Mouse (Mus musculus): ENCODE measurements around the gene Wdr95. TPM values are rescaled to one million over a fixed set of nuclear protein-coding genes. Genes with fewer than 3 reads are reported as not detected.

Wdr95 gene
- polyA plus RNA-seq, 1 experiment from 2014 or later: 0.30 TPM

GRCm38 (mm10) chr5:149635556-149635955, 107.1 kb downstream of the Wdr95 start:
- peaks cover 24% of the 10 kb centered on the region for H3K36me3 ChIP-seq (ENCODE audit: control insufficient read depth, insufficient read depth, low read length)
- H3K9me3 ChIP-seq (ENCODE audit: control insufficient read depth, low read length): no peaks in the 10 kb centered on the region
- under 1% methylated on average over 24 of the region's 24 CpGs for WGBS
- no peaks in the 10 kb centered on the region for H3K27me3 ChIP-seq (ENCODE audit: control insufficient read depth, insufficient read depth, low read length)
- H3K4me1 ChIP-seq (ENCODE audit: control insufficient read depth, insufficient read depth, low read length): peaks cover 15% of the 10 kb centered on the region
- H3K4me2 ChIP-seq (ENCODE audit: low read length): peak overlapping the region; percentile 94
- H3K27ac ChIP-seq (replicated peaks; ENCODE audit: low read depth, low read length): peak overlapping the region; percentile 83
- peak; percentile 61 for DNase-seq
- H3K4me3 ChIP-seq (replicated peaks; ENCODE audit: low read depth, low read length): peak overlapping the region; percentile 70
- peak overlapping the region; percentile 67 for H3K9ac ChIP-seq (replicated peaks; ENCODE audit: low read length)
- ATAC-seq (ENCODE audit: low FRiP score, low TSS enrichment): no peak; the same call in 1 of the 2 replicates

DNA sequence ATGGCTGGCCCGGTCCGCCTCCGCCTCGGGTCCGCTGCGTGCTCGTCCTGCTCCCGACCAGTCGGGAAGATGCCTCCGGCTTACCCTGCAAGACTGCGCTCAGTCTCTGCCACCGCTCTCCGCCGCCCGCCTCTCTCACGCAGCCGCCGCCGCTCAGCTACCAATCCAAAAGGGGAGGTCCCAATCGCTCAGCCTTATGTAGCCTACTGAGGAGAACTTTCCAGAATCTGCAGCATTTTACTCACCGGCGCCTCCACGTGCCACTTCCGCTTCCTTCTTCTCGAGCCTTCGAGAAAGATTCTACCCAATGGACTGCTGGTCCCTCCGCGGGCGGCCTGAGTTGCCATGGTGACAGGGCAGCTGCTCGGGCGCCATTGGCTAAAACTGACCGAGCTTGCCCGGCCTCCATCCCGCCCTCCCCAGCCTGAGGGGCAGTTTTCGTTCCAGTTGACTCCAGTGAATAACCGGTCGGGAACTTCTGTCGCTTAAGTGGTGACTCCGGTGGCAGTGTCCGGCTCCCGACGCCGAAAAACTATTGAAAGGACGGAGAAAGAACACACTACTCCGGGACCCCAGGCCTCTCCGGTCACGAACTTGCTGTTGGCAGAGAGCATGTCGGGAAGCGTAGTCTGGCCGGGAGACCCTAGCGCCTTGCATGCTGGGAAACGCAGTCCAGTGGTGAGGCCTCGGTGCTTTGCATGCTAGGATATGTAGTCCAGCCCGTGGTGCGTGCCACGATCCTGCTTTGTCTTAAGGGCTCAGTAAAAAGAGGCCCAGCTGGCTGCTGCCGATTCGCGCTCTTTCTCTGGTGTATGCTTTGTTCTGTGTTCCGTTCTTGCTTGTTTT, 107.8 kb downstream of the Wdr95 start, which contains the start of gene Hsph1:
Gene Hsph1, minus strand, starts transcription at position 302 of the 846 bp plus-strand sequence.
- H3K9ac ChIP-seq (replicated peaks; ENCODE audit: low read length): peak within 1 kb of the TSS; percentile 67
- peak within 1 kb of the TSS; percentile 94 for H3K4me2 ChIP-seq (ENCODE audit: low read length)
- H3K4me3 ChIP-seq (replicated peaks; ENCODE audit: low read depth, low read length): peak within 1 kb of the TSS; percentile 70
- H3K4me1 ChIP-seq (ENCODE audit: control insufficient read depth, insufficient read depth, low read length): peaks cover 15% of the 10 kb centered on the region
- DNase-seq (peak; percentile 98), ATAC-seq (ENCODE audit: low FRiP score, low TSS enrichment) (peak; percentile 99)
- H3K9me3 ChIP-seq (ENCODE audit: control insufficient read depth, low read length): no peaks in the 10 kb centered on the region
- peaks cover 17% of the 10 kb centered on the region for H3K36me3 ChIP-seq (ENCODE audit: control insufficient read depth, insufficient read depth, low read length)
- H3K27ac ChIP-seq (replicated peaks; ENCODE audit: low read depth, low read length): peak within 1 kb of the TSS; percentile 83
- WGBS: under 1% methylated on average over 60 of the region's 60 CpGs
- no peaks in the 10 kb centered on the region for H3K27me3 ChIP-seq (ENCODE audit: control insufficient read depth, insufficient read depth, low read length)

DNA sequence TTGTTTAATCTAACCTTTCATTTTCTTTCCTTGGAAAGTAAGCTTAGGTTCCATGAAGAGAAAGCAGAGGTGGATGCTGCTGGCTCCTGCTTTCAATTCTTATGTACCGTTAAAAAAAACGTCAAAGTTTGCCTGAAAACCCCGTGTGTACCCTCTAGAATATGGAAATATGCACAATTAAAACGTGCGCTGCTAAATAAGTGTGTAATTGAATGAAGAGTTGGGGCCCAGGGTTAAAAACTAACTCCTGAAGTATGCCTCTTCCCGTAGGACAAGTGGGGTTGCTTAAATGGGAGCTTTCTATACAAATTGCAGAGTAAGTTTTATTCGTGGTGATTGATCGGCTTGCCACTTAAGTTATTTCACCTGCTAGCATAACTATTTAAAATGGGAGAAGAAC, 108.8 kb downstream of the Wdr95 start:
- no peak overlapping the region; the same call in 1 of the 2 replicates for H3K4me3 ChIP-seq (replicated peaks; ENCODE audit: low read depth, low read length)
- no peak for ATAC-seq (ENCODE audit: low FRiP score, low TSS enrichment)
- peaks cover 7% of the 10 kb centered on the region for H3K36me3 ChIP-seq (ENCODE audit: control insufficient read depth, insufficient read depth, low read length)
- 55% methylated on average over 8 of the region's 8 CpGs for WGBS
- H3K4me1 ChIP-seq (ENCODE audit: control insufficient read depth, insufficient read depth, low read length): peaks cover 15% of the 10 kb centered on the region
- H3K4me2 ChIP-seq (ENCODE audit: low read length): peak overlapping the region; percentile 94
- no peaks in the 10 kb centered on the region for H3K27me3 ChIP-seq (ENCODE audit: control insufficient read depth, insufficient read depth, low read length)
- H3K9me3 ChIP-seq (ENCODE audit: control insufficient read depth, low read length): no peaks in the 10 kb centered on the region
- H3K9ac ChIP-seq (replicated peaks; ENCODE audit: low read length): no peak overlapping the region
- peak; percentile 46 for DNase-seq
- H3K27ac ChIP-seq (replicated peaks; ENCODE audit: low read depth, low read length): no peak overlapping the region

DNA sequence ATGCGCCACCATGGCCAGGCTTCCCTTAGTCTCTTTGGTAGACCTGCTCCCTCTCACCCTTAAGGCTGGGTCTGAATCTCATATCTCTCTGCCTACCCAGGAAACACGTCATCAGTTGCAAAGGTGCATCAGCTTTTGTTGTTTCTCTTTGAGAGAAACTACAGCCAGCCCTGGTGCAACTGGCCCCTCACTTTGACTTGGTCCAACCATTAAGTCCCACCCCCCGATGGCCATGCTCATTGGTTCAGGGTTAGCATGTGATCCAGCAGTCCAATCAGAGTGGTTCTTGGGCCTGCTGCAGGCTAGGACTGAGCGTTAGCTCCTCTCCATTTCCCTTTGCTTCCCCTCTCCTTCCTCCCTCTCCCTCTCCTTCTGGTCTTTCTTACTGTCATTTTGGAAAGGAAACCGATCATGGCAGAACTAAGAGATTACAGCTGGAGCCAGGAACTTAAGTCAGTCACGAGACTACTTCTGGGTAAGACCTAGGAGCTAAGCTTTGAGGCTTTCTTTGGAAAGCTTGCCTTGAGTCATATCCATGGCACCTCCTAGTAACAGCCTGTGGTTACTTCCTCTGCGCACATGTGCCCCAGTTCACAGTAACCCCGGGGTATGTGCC, 112.9 kb downstream of the Wdr95 start:
- WGBS: 91% methylated on average over 8 of the region's 8 CpGs
- Histone ChIP-seq H3K4me3 (replicated peaks; ENCODE audit: low read depth, low read length) (no peak overlapping the region), H3K4me1 (ENCODE audit: control insufficient read depth, insufficient read depth, low read length) (no peaks in the 10 kb centered on the region), H3K27me3 (ENCODE audit: control insufficient read depth, insufficient read depth, low read length) (no peaks in the 10 kb centered on the region), H3K4me2 (ENCODE audit: low read length) (no peak overlapping the region), H3K27ac (replicated peaks; ENCODE audit: low read depth, low read length) (no peak overlapping the region), H3K9ac (replicated peaks; ENCODE audit: low read length) (no peak overlapping the region), H3K36me3 (ENCODE audit: control insufficient read depth, insufficient read depth, low read length) (no peaks in the 10 kb centered on the region), H3K9me3 (ENCODE audit: control insufficient read depth, low read length) (no peaks in the 10 kb centered on the region)
- DNase-seq: no peak
- ATAC-seq (ENCODE audit: low FRiP score, low TSS enrichment): no peak

DNA sequence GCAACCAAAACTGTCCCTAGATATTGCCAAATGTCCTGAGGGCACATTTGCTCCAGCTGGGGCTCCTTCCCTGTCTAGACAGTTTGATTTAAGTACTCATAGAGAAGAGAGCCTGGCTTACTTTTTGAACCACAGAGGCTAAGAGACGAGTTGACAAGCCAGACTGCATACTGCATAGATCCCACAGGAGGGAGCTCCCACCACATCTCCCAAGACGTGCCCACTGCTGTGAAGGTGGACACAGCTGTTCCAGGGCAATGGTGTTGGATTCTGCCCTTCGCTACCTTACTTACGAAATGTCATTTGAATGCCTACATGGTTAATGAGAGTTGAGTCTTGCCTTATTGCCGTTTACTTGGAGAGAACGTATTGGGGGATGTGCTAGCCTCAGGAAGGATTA, 113.9 kb downstream of the Wdr95 start:
- H3K27me3 ChIP-seq (ENCODE audit: control insufficient read depth, insufficient read depth, low read length): no peaks in the 10 kb centered on the region
- H3K9me3 ChIP-seq (ENCODE audit: control insufficient read depth, low read length): no peaks in the 10 kb centered on the region
- H3K36me3 ChIP-seq (ENCODE audit: control insufficient read depth, insufficient read depth, low read length): no peaks in the 10 kb centered on the region
- no peak overlapping the region for H3K27ac ChIP-seq (replicated peaks; ENCODE audit: low read depth, low read length)
- H3K4me3 ChIP-seq (replicated peaks; ENCODE audit: low read depth, low read length): no peak overlapping the region
- H3K4me2 ChIP-seq (ENCODE audit: low read length): no peak overlapping the region
- no peak overlapping the region for H3K9ac ChIP-seq (replicated peaks; ENCODE audit: low read length)
- ATAC-seq (ENCODE audit: low FRiP score, low TSS enrichment): no peak
- 49% methylated on average over 6 of the region's 6 CpGs for WGBS
- peak; percentile 64 for DNase-seq
- H3K4me1 ChIP-seq (ENCODE audit: control insufficient read depth, insufficient read depth, low read length): no peaks in the 10 kb centered on the region

DNA sequence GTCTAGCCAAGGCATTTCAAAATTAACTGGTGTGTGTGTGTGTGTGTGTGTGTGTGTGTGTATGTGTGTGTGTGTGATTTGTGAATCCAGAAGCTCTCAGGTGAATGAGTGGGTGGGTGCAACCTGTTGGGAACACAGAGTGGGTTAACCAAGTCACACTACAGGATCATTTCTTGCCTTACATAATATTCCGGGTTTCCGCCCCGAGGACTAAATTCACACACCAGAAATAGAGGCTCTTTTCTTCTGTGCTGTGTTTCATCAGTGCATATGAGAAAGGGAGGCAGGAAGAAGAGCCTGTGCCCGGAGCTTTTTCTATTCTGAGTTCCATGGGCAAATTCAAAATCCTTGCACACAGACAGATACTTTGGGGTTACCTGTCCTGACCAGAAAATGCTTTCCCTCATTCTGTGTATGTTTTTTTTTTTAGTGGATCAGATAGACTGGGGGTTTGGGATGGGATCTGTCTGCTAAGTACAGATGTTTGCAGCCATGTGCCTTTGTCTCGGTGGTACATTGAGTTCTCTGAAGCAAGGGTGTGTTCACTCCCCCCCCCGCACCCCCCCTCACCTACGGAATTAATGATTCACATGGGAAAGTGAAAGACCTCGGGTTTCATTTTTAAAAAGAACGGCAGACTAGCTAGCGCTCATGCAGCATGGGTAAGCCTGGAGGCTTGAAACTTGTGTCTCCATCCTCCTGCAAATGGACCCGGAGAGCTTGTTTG, 114.5 kb downstream of the Wdr95 start:
- WGBS: 87% methylated on average over 11 of the region's 11 CpGs

DNA sequence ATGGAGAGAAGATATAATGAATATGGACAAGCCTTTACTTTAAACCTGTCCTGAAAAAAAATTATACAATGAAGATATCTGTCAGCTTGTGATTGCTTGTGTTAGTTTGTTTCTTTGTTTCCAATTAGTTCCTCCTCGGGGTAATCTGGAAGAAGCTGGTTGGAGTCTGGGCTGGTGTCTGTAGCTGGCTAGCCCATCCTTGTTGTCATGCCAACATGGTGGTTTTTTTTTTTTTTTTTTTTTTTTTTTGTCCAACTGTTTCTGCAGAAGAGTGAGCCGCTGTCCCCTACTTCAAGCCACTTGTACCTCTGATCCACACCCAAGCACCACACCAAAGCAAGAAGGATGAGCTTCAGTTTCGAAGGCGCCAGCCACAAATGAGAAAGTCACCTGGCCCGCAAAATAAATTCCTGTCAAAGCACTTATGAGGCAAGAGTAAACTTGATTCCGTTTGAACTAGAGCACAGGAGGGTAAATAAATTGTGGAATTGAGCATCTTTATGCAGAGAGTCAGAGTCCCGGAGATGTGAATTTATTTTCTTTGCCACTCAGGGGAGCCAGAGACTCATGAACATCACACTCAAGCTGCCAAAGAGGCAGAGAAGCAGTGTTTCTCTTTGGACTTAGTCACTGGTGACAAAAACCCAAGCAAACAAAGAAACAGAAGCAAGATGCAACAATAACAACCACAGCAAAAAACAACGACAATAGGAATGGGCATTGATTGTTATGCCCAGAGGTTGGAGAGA, 119.1 kb downstream of the Wdr95 start:
- Histone ChIP-seq H3K27me3 (ENCODE audit: control insufficient read depth, insufficient read depth, low read length) (no peaks in the 10 kb centered on the region), H3K4me3 (replicated peaks; ENCODE audit: low read depth, low read length) (no peak overlapping the region), H3K27ac (replicated peaks; ENCODE audit: low read depth, low read length) (peak overlapping the region; percentile 55), H3K36me3 (ENCODE audit: control insufficient read depth, insufficient read depth, low read length) (no peaks in the 10 kb centered on the region), H3K9me3 (ENCODE audit: control insufficient read depth, low read length) (no peaks in the 10 kb centered on the region), H3K4me1 (ENCODE audit: control insufficient read depth, insufficient read depth, low read length) (peaks cover 6% of the 10 kb centered on the region), H3K9ac (replicated peaks; ENCODE audit: low read length) (no peak overlapping the region), H3K4me2 (ENCODE audit: low read length) (no peak overlapping the region)
- ATAC-seq (ENCODE audit: low FRiP score, low TSS enrichment): no peak
- 57% methylated on average over 8 of the region's 8 CpGs for whole genome bisulfite sequencing
- DNase-seq: peak; percentile 62

More for the DNA sequence above, 114.5 kb downstream of the Wdr95 start:
- no peak for ATAC-seq (ENCODE audit: low FRiP score, low TSS enrichment)
- H3K4me2 ChIP-seq (ENCODE audit: low read length): no peak overlapping the region
- no peak overlapping the region for H3K9ac ChIP-seq (replicated peaks; ENCODE audit: low read length)
- no peak overlapping the region for H3K27ac ChIP-seq (replicated peaks; ENCODE audit: low read depth, low read length)
- H3K27me3 ChIP-seq (ENCODE audit: control insufficient read depth, insufficient read depth, low read length): no peaks in the 10 kb centered on the region
- H3K4me3 ChIP-seq (replicated peaks; ENCODE audit: low read depth, low read length): no peak overlapping the region
- H3K36me3 ChIP-seq (ENCODE audit: control insufficient read depth, insufficient read depth, low read length): no peaks in the 10 kb centered on the region
- DNase-seq: no peak
- H3K4me1 ChIP-seq (ENCODE audit: control insufficient read depth, insufficient read depth, low read length): peaks cover 4% of the 10 kb centered on the region
- H3K9me3 ChIP-seq (ENCODE audit: control insufficient read depth, low read length): no peaks in the 10 kb centered on the region

DNA sequence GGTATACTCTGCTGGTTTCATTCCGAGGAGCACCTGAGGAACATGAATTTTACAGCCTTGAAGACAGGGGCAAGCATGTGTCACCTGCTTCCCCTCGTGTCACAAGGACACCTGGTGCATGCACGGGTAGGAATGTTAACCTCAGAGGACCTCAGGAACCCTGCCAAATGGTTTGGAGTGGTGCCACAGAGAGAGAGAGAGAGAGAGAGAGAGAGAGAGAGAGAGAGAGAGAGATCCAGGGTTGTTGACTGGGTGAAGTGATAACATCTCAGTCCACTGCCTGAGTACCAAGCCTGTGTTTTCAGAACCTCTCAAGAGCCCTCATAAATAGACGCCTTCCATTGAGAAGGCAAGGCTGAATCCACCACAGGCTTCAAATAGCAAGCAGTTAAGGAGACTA, 119.7 kb downstream of the Wdr95 start:
- ATAC-seq (ENCODE audit: low FRiP score, low TSS enrichment): no peak
- Histone ChIP-seq H3K4me2 (ENCODE audit: low read length) (no peak overlapping the region), H3K9me3 (ENCODE audit: control insufficient read depth, low read length) (no peaks in the 10 kb centered on the region), H3K4me1 (ENCODE audit: control insufficient read depth, insufficient read depth, low read length) (peaks cover 6% of the 10 kb centered on the region), H3K9ac (replicated peaks; ENCODE audit: low read length) (no peak overlapping the region), H3K27ac (replicated peaks; ENCODE audit: low read depth, low read length) (peak overlapping the region; percentile 55), H3K4me3 (replicated peaks; ENCODE audit: low read depth, low read length) (no peak overlapping the region), H3K36me3 (ENCODE audit: control insufficient read depth, insufficient read depth, low read length) (no peaks in the 10 kb centered on the region), H3K27me3 (ENCODE audit: control insufficient read depth, insufficient read depth, low read length) (no peaks in the 10 kb centered on the region)
- no peak for DNase-seq
- WGBS: 81% methylated on average over 4 of the region's 4 CpGs
